Mouse (Mus musculus) stomach, embryonic 14.5 days (tissue): Measurements from ENCODE around the gene Hipk4. TPM values are rescaled to one million over a fixed set of nuclear protein-coding genes. Genes with fewer than 3 reads are reported as not detected.
"Not testable (repeated sequence)": the region's sequence is repeated elsewhere in the genome, so short reads cannot be mapped to it uniquely, and the experiment has no call there.

ENCODE experiments used
- ATAC-seq: fragments of 200-750 bp; cut with Nextera tagmentation; 2 replicates; pipeline ENCODE4 v1.8.0; 2017; ENCODE audit warnings: low read depth, moderate TSS enrichment; ENCODE audit not compliant: insufficient number of reproducible peaks, insufficient read depth, low FRiP score
- H3K27ac ChIP-seq: fragments of 300-500 bp; sonication (generic); 2 replicates; pipeline ENCODE4 v1.5.1; 2014; ENCODE audit warnings: mild to moderate bottlenecking, low read length, moderate library complexity, mixed read lengths
- H3K27me3 ChIP-seq: fragments of 300-500 bp; sonication (generic); 2 replicates; pipeline ENCODE4 v1.6.1; 2014; ENCODE audit warnings: low read length, control low read depth, mixed read lengths; ENCODE audit not compliant: control insufficient read depth, insufficient read depth
- H3K36me3 ChIP-seq: fragments of 300-500 bp; sonication (generic); 2 replicates; pipeline ENCODE4 v1.6.1; 2014; ENCODE audit warnings: mild to moderate bottlenecking, control low read depth, low read length, moderate library complexity, mixed read lengths; ENCODE audit not compliant: control insufficient read depth, insufficient read depth
- H3K4me1 ChIP-seq: fragments of 300-500 bp; sonication (generic); 2 replicates; pipeline ENCODE4 v1.6.1; 2014; ENCODE audit warnings: low read length, control low read depth, mixed read lengths; ENCODE audit not compliant: control insufficient read depth, insufficient read depth
- H3K4me2 ChIP-seq: fragments of 300-500 bp; sonication (generic); replicated peaks from 2 replicates; pipeline ENCODE4 v1.6.1; 2014; ENCODE audit warnings: low read depth, low read length, control low read depth
- H3K4me3 ChIP-seq: fragments of 300-500 bp; sonication (generic); 2 replicates; pipeline ENCODE4 v1.5.1; 2014; ENCODE audit warnings: low read depth, low read length, control low read depth
- H3K9ac ChIP-seq: fragments of 300-500 bp; sonication (generic); replicated peaks from 2 replicates; pipeline ENCODE4 v1.6.1; 2014; ENCODE audit warnings: low read depth, mild to moderate bottlenecking, control low read depth, low read length, moderate library complexity, mixed read lengths
- H3K9me3 ChIP-seq: fragments of 300-500 bp; sonication (generic); 2 replicates; pipeline ENCODE4 v1.6.1; 2016; ENCODE audit warnings: low read depth, low read length, control low read depth; ENCODE audit not compliant: control insufficient read depth
- WGBS: fragments of 180-500 bp; shearing (Covaris S2); extraction: QIAGEN DNeasy Blood & Tissue Kit; methylation state at CpG from one replicate; pipeline ENCODE4 v1.1.7; 2014; 5-methylcytosine and 5-hydroxymethylcytosine counted together
- polyA plus RNA-seq: library from polyadenylated mRNA; unstranded; fragments of >200 nt; fragmentation: Nextera tagmentation; extraction: Ambion mirVana; gene quantifications from 2 replicates; pipeline ENCODE4 v1.2.1, GENCODE M21; 2014

Hipk4 gene
- polyA plus RNA-seq, 1 experiment from 2014 or later = 1.0 TPM

DNA sequence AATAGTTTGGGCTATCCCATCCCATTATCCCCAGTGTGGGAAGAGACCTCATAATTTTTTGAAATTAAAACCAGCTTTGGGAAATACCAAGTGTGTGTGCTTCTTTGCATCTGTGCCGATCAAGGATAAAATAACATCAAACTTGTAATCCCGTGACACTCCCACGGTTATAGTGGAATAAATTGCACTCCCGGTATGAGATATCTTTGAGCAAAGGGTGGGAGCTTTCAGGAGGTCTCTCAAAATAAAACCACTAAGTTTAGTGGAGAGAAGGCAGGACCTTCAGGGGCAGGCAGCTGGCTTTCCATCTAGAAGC is 32.9 kb upstream of the Hipk4 start:
- H3K9ac ChIP-seq = no peak overlapping the region; the same call in 1 of the 2 replicates
- H3K4me2 ChIP-seq = peak overlapping the region; percentile 56
- no peaks in the 10 kb centered on the region for H3K9me3 ChIP-seq
- ATAC-seq = no peak
- H3K36me3 ChIP-seq = peaks cover 5% of the 10 kb centered on the region; the same call in 1 of the 2 replicates
- no peaks in the 10 kb centered on the region for H3K27me3 ChIP-seq
- 22% methylated on average over 4 of the region's 4 CpGs for WGBS
- peak overlapping the region; percentile 94 for H3K27ac ChIP-seq
- peak overlapping the region; percentile 31 for H3K4me3 ChIP-seq
- H3K4me1 ChIP-seq = peaks cover 18% of the 10 kb centered on the region; the same call in 1 of the 2 replicates

DNA sequence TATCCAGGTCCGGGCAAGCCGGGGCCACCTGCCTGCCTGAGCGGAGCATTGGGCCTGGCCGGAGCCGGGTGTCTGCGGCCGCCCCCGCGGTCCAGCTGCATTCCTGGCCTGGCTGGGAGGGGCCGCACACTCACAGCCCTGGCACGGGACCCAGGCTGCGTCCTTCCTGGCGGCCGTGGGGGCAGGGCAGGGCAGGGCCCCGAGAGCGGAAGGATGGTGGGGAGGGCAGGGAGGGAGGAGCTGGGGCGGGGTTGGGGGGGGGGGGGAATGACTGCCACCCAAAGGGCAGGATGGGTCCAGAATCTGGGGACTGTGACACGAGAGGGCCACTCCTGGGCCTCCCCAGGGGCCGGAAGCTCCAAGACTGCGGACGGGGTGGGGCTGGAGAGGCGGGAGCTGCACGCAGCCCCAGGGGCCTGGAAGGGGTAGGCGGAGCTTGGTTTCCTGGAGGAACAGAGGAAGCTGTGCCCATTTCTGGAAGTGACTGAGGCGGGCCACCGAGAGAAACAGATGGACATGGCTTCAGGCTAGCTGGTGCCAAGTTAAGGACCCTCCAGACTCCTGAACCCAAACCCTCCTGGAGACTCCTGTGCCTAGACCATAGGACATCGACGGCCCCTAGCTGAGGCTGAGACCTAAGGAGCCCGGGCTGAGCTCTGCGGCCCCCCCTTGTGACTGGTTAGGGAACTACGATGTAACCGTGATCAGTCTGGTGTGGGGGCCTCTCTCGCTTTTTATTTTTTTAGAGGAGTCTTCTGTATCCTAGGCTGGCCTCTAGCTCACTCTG is 32.3 kb upstream of the Hipk4 start:
- no peak overlapping the region; the same call in 1 of the 2 replicates for H3K9ac ChIP-seq
- no peaks in the 10 kb centered on the region for H3K9me3 ChIP-seq
- peak overlapping the region; percentile 94 for H3K27ac ChIP-seq
- H3K36me3 ChIP-seq = peaks cover 5% of the 10 kb centered on the region; the same call in 1 of the 2 replicates
- H3K4me1 ChIP-seq = peaks cover 18% of the 10 kb centered on the region; the same call in 1 of the 2 replicates
- peak overlapping the region; percentile 56 for H3K4me2 ChIP-seq
- ATAC-seq = peak; percentile 81
- no peaks in the 10 kb centered on the region for H3K27me3 ChIP-seq
- peak overlapping the region; percentile 31 for H3K4me3 ChIP-seq
- under 1% methylated on average over 30 of the region's 33 CpGs for WGBS

DNA sequence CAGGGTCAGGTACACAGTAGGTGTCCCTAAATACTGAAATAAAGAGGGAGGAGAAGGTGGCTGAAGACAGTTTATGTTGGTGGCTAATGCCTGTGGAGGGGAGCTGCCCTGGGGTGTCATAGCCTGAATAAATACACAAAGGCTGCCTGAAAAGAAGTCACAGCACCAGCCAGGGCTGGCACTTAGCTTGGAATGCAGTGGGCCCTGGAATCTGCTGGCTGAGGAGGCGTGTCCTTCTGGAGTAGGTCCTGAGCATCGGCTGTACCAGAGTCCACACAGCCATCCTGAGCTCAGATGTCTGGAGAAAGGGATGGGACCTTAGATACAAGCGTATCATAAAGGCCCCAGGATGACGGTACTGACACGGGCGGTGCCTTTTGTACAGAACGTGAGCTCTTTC is 31.2 kb upstream of the Hipk4 start:
- Histone ChIP-seq H3K4me3 (no peak overlapping the region), H3K27ac (peak overlapping the region; percentile 29; the same call in 1 of the 2 replicates), H3K4me2 (no peak overlapping the region), H3K9me3 (no peaks in the 10 kb centered on the region), H3K36me3 (peaks cover 5% of the 10 kb centered on the region; the same call in 1 of the 2 replicates), H3K9ac (no peak overlapping the region), H3K27me3 (no peaks in the 10 kb centered on the region), H3K4me1 (peaks cover 18% of the 10 kb centered on the region; the same call in 1 of the 2 replicates)
- no peak for ATAC-seq
- 65% methylated on average over 7 of the region's 7 CpGs for WGBS

DNA sequence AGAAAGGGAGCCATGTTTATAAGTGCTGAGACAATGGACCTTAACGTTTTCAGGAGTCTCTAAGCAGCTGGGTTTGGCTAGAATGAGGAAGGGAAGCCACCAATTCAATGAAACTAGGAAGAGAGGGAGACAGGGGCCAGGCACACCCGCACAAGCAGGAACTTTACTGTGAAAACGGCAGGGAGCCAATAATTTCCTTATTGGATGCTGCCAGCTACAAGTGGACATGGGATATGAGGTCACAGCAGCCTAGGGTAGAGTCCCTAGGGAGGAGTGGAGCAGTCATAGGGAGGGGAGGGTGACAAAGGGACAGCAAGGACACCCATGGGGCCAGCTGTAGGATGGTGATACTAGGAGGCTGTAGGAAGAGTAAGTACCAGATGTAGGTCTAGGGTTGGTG is 30.0 kb upstream of the Hipk4 start:
- no peak for ATAC-seq

DNA sequence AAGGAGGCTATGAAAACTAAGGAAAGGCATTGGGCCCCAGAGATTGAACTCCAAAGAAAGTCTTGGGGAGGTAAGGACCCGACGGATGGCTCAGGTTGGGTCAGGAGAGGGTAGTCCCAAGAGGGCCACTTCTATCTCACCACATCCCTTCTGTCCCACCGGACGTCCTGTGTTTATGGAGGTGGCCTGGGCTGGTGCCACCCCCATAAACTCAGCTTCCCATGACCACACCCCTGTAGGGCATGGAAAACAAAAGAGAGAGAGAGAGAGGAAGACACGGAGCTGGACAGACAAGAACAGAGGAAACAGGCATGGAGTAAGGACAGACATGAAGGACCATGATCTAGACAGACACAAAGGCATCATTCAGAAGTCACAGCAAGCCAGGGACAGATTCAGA is 29.6 kb upstream of the Hipk4 start:
- peaks cover 5% of the 10 kb centered on the region; the same call in 1 of the 2 replicates for H3K36me3 ChIP-seq
- WGBS = 78% methylated on average over 5 of the region's 5 CpGs
- H3K4me1 ChIP-seq = peaks cover 14% of the 10 kb centered on the region; the same call in 1 of the 2 replicates
- no peaks in the 10 kb centered on the region for H3K27me3 ChIP-seq
- H3K4me3 ChIP-seq = no peak overlapping the region
- H3K4me2 ChIP-seq = no peak overlapping the region
- no peak overlapping the region for H3K9ac ChIP-seq
- H3K9me3 ChIP-seq = no peaks in the 10 kb centered on the region
- no peak overlapping the region for H3K27ac ChIP-seq
- no peak for ATAC-seq

More for the DNA sequence above, 30.0 kb upstream of the Hipk4 start:
- no peak overlapping the region for H3K4me2 ChIP-seq
- WGBS = 60% methylated on average over 3 of the region's 3 CpGs
- H3K27me3 ChIP-seq = no peaks in the 10 kb centered on the region
- no peak overlapping the region for H3K4me3 ChIP-seq
- H3K9ac ChIP-seq = no peak overlapping the region
- H3K36me3 ChIP-seq = peaks cover 5% of the 10 kb centered on the region; the same call in 1 of the 2 replicates
- peaks cover 17% of the 10 kb centered on the region; the same call in 1 of the 2 replicates for H3K4me1 ChIP-seq
- H3K9me3 ChIP-seq = no peaks in the 10 kb centered on the region
- no peak overlapping the region for H3K27ac ChIP-seq

DNA sequence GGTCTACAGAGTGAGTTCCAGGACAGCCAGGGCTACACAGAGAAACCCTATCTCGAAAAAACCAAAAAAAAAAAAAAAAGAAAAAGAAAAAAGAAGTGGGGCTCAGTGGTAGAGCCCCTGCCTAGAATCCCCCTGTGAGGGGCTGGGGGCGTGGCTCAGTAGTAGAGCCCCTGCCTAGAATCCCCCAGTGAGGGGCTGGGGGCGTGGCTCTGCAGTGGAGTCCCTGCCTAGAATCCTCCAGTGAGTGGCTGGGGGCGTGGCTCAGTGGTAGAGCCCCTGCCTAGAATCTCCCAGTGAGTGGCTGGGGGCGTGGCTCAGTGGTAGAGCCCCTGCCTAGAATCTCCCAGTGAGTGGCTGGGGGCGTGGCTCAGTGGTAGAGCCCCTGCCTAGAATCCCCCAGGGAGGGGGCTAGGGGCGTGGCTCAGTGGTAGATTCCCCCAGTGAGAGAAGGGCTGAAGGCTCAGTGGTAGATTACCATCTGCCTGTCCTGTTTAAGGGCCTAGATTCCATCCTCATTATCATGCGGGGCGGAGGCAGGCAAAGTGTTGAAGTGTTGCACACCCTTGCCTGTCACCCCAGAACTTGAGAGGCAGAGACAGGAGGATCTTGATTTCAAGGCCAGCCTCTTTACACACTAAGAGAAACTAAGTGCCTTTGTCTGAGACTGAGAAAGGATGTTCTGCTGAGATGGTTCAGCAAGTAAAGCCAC is 28.3 kb upstream of the Hipk4 start:
- H3K27me3 ChIP-seq, H3K4me1 ChIP-seq, H3K9me3 ChIP-seq, ATAC-seq, H3K9ac ChIP-seq, H3K36me3 ChIP-seq, H3K27ac ChIP-seq, H3K4me3 ChIP-seq, H3K4me2 ChIP-seq: not testable (repeated sequence)
- 92% methylated on average over 8 of the region's 9 CpGs for WGBS

DNA sequence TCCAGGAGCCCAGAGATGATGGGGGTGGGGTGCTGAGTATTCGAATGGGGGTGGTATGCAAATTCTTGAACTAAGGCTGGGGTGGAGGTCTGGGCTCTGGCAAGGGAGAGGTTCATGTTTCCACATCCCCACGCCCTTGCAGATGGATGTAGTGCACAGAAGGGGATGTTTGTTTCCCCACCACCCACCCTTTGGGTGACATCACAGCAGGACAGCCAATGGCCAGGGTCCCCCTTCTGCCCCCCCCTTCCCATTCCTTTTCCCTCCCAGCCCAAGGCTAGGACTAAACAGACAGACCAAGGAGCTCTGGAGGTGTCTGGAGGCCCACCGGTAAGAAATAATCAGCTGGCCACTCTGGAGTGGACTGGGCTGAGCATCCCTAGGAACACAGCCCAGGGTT is 24.0 kb upstream of the Hipk4 start, which contains the start of gene Prx:
Prx (plus strand) TSS at position 289 of the 400 bp plus-strand sequence.
- no peak within 1 kb of the TSS for H3K4me3 ChIP-seq
- H3K27ac ChIP-seq = no peak within 1 kb of the TSS
- H3K4me2 ChIP-seq = no peak within 1 kb of the TSS
- no peak within 1 kb of the TSS for H3K9ac ChIP-seq
- H3K4me1 ChIP-seq = no peaks in the 10 kb centered on the region
- H3K36me3 ChIP-seq = no peaks in the 10 kb centered on the region
- H3K9me3 ChIP-seq = no peaks in the 10 kb centered on the region
- ATAC-seq = no peak
- H3K27me3 ChIP-seq = no peaks in the 10 kb centered on the region
- 36% methylated on average over 3 of the region's 3 CpGs for WGBS

DNA sequence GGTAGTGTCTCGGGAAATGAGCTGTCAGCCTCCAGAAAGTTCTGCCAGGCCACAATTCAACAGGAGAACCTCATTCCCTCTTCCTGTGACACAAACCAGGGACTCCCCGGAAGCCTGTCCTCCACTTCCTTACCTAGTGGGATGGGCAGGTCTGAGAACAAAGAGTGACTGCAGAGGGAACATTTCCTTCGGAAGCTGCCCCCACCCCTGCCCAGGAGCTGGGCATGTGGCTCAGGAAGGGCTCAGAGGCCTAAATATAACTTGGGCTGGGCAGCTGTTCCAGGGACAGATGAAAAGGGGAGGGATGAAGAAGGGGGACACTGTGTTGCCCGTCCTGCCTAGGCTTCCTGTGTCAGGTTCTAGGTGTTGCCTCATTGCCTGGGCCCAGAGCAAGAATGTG is 21.4 kb upstream of the Hipk4 start:
- Histone ChIP-seq H3K4me3 (no peak overlapping the region), H3K9me3 (no peaks in the 10 kb centered on the region), H3K4me1 (no peaks in the 10 kb centered on the region), H3K4me2 (no peak overlapping the region), H3K9ac (no peak overlapping the region), H3K27me3 (no peaks in the 10 kb centered on the region), H3K36me3 (no peaks in the 10 kb centered on the region), H3K27ac (no peak overlapping the region)
- ATAC-seq = no peak
- 58% methylated on average over 4 of the region's 4 CpGs for WGBS
